Mouse (Mus musculus): ENCODE results near the gene Ctnnbip1. TPM values are rescaled to one million over a fixed set of nuclear protein-coding genes. Genes with fewer than 3 reads are reported as not detected.

Ctnnbip1 gene
- polyA plus RNA-seq, 1 experiment from 2014 or later = 59.7 TPM

- Histone ChIP-seq H3K27me3 (ENCODE audit: control insufficient read depth, insufficient read depth, low read depth, low read length) (no peaks in the 10 kb centered on the region), H3K36me3 (ENCODE audit: control insufficient read depth, insufficient read depth, low read length) (no peaks in the 10 kb centered on the region), H3K4me1 (replicated peaks; ENCODE audit: control insufficient read depth, insufficient read depth, low read length) (peaks cover 14% of the 10 kb centered on the region), H3K4me2 (ENCODE audit: low read depth, low read length) (no peak overlapping the region), H3K27ac (ENCODE audit: low read length) (peak overlapping the region; percentile 72), H3K9ac (ENCODE audit: low read length) (no peak overlapping the region), H3K4me3 (ENCODE audit: low read length) (no peak overlapping the region), H3K9me3 (ENCODE audit: control insufficient read depth, low read length) (no peaks in the 10 kb centered on the region)
- ATAC-seq (ENCODE audit: low read depth) = peak; percentile 79
- WGBS = 41% methylated on average over 6 of the region's 6 CpGs
These were observed 6.8 kb upstream of the Ctnnbip1 start for GRCm38 (mm10) chr4:149511221-149511646.

- Histone ChIP-seq H3K27ac (ENCODE audit: low read length) (no peak overlapping the region), H3K4me3 (ENCODE audit: low read length) (no peak overlapping the region), H3K36me3 (ENCODE audit: control insufficient read depth, insufficient read depth, low read length) (no peaks in the 10 kb centered on the region), H3K27me3 (ENCODE audit: control insufficient read depth, insufficient read depth, low read depth, low read length) (no peaks in the 10 kb centered on the region), H3K9me3 (ENCODE audit: control insufficient read depth, low read length) (no peaks in the 10 kb centered on the region), H3K4me2 (ENCODE audit: low read depth, low read length) (no peak overlapping the region), H3K9ac (ENCODE audit: low read length) (no peak overlapping the region), H3K4me1 (replicated peaks; ENCODE audit: control insufficient read depth, insufficient read depth, low read length) (peaks cover 14% of the 10 kb centered on the region)
- WGBS = 37% methylated on average over 7 of the region's 7 CpGs
- ATAC-seq (ENCODE audit: low read depth) = peak; percentile 13; the same call in 1 of the 2 replicates
These were observed 6.0 kb upstream of the Ctnnbip1 start for GRCm38 (mm10) chr4:149512072-149512471.

- H3K9me3 ChIP-seq (ENCODE audit: control insufficient read depth, low read length) = no peaks in the 10 kb centered on the region
- H3K36me3 ChIP-seq (ENCODE audit: control insufficient read depth, insufficient read depth, low read length) = no peaks in the 10 kb centered on the region
- no peak overlapping the region for H3K4me3 ChIP-seq (ENCODE audit: low read length)
- H3K4me2 ChIP-seq (ENCODE audit: low read depth, low read length) = no peak overlapping the region
- 85% methylated on average over 5 of the region's 5 CpGs for WGBS
- no peak overlapping the region for H3K9ac ChIP-seq (ENCODE audit: low read length)
- no peak for ATAC-seq (ENCODE audit: low read depth)
- peaks cover 21% of the 10 kb centered on the region for H3K4me1 ChIP-seq (replicated peaks; ENCODE audit: control insufficient read depth, insufficient read depth, low read length)
- H3K27ac ChIP-seq (ENCODE audit: low read length) = no peak overlapping the region
- no peaks in the 10 kb centered on the region for H3K27me3 ChIP-seq (ENCODE audit: control insufficient read depth, insufficient read depth, low read depth, low read length)
These were observed 2.3 kb upstream of the Ctnnbip1 start for GRCm38 (mm10) chr4:149515706-149516105.

- H3K4me2 ChIP-seq (ENCODE audit: low read depth, low read length) = peak overlapping the region; percentile 90
- WGBS = 3% methylated on average over 49 of the region's 52 CpGs
- no peaks in the 10 kb centered on the region for H3K9me3 ChIP-seq (ENCODE audit: control insufficient read depth, low read length)
- no peak for ATAC-seq (ENCODE audit: low read depth)
- no peaks in the 10 kb centered on the region for H3K36me3 ChIP-seq (ENCODE audit: control insufficient read depth, insufficient read depth, low read length)
- peak overlapping the region; percentile 80 for H3K4me3 ChIP-seq (ENCODE audit: low read length)
- peaks cover 7% of the 10 kb centered on the region for H3K4me1 ChIP-seq (replicated peaks; ENCODE audit: control insufficient read depth, insufficient read depth, low read length)
- H3K9ac ChIP-seq (ENCODE audit: low read length) = peak overlapping the region; percentile 86
- H3K27ac ChIP-seq (ENCODE audit: low read length) = peak overlapping the region; percentile 30; the same call in 1 of the 2 replicates
- no peaks in the 10 kb centered on the region for H3K27me3 ChIP-seq (ENCODE audit: control insufficient read depth, insufficient read depth, low read depth, low read length)
These were observed 550 bp downstream of the Ctnnbip1 start for GRCm38 (mm10) chr4:149518351-149519220.

GRCm38 (mm10) chr4:149521258-149521657, 3.2 kb downstream of the Ctnnbip1 start:
- Histone ChIP-seq H3K36me3 (ENCODE audit: control insufficient read depth, insufficient read depth, low read length) (no peaks in the 10 kb centered on the region), H3K4me1 (replicated peaks; ENCODE audit: control insufficient read depth, insufficient read depth, low read length) (peaks cover 14% of the 10 kb centered on the region), H3K27ac (ENCODE audit: low read length) (no peak overlapping the region), H3K4me2 (ENCODE audit: low read depth, low read length) (no peak overlapping the region), H3K9ac (ENCODE audit: low read length) (no peak overlapping the region), H3K27me3 (ENCODE audit: control insufficient read depth, insufficient read depth, low read depth, low read length) (no peaks in the 10 kb centered on the region), H3K4me3 (ENCODE audit: low read length) (no peak overlapping the region), H3K9me3 (ENCODE audit: control insufficient read depth, low read length) (no peaks in the 10 kb centered on the region)
- no peak for ATAC-seq (ENCODE audit: low read depth)
- WGBS = 60% methylated on average over 10 of the region's 10 CpGs

DNA sequence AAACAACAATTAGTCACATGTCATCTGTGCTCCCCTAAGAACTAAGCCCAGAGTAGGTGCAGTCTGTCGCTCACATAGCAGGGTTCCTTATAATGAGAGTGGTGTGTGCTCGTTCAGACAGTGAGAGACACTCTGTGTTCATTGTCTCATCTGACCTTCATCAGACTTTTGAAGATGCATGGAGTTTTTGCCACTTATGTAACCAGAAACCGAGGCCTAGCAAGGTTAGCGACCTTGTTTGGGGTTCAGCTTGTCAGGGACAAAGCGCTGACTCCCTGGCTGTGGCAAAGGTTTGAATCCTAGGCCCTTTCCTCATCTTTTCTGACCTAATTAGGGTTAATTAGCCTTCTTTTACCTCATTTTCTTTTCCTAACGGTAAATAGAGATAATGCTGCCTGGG, 5.9 kb downstream of the Ctnnbip1 start:
- Histone ChIP-seq H3K27ac (ENCODE audit: low read length) (no peak overlapping the region), H3K36me3 (ENCODE audit: control insufficient read depth, insufficient read depth, low read length) (no peaks in the 10 kb centered on the region), H3K4me1 (replicated peaks; ENCODE audit: control insufficient read depth, insufficient read depth, low read length) (peaks cover 16% of the 10 kb centered on the region), H3K9ac (ENCODE audit: low read length) (no peak overlapping the region), H3K27me3 (ENCODE audit: control insufficient read depth, insufficient read depth, low read depth, low read length) (no peaks in the 10 kb centered on the region), H3K9me3 (ENCODE audit: control insufficient read depth, low read length) (no peaks in the 10 kb centered on the region), H3K4me3 (ENCODE audit: low read length) (no peak overlapping the region), H3K4me2 (ENCODE audit: low read depth, low read length) (no peak overlapping the region)
- no peak for ATAC-seq (ENCODE audit: low read depth)
- WGBS = 83% methylated on average over 6 of the region's 6 CpGs

- no peak overlapping the region for H3K27ac ChIP-seq (ENCODE audit: low read length)
- no peaks in the 10 kb centered on the region for H3K9me3 ChIP-seq (ENCODE audit: control insufficient read depth, low read length)
- no peak overlapping the region for H3K9ac ChIP-seq (ENCODE audit: low read length)
- no peak overlapping the region for H3K4me2 ChIP-seq (ENCODE audit: low read depth, low read length)
- H3K36me3 ChIP-seq (ENCODE audit: control insufficient read depth, insufficient read depth, low read length) = no peaks in the 10 kb centered on the region
- no peak for ATAC-seq (ENCODE audit: low read depth)
- H3K27me3 ChIP-seq (ENCODE audit: control insufficient read depth, insufficient read depth, low read depth, low read length) = no peaks in the 10 kb centered on the region
- WGBS = 90% methylated on average over 4 of the region's 4 CpGs
- H3K4me3 ChIP-seq (ENCODE audit: low read length) = no peak overlapping the region
- H3K4me1 ChIP-seq (replicated peaks; ENCODE audit: control insufficient read depth, insufficient read depth, low read length) = peaks cover 15% of the 10 kb centered on the region
These were observed 7.1 kb downstream of the Ctnnbip1 start for GRCm38 (mm10) chr4:149525170-149525569.

- Histone ChIP-seq H3K36me3 (ENCODE audit: control insufficient read depth, insufficient read depth, low read length) (no peaks in the 10 kb centered on the region), H3K27me3 (ENCODE audit: control insufficient read depth, insufficient read depth, low read depth, low read length) (no peaks in the 10 kb centered on the region), H3K4me1 (replicated peaks; ENCODE audit: control insufficient read depth, insufficient read depth, low read length) (peaks cover 15% of the 10 kb centered on the region), H3K4me3 (ENCODE audit: low read length) (no peak overlapping the region), H3K4me2 (ENCODE audit: low read depth, low read length) (no peak overlapping the region), H3K27ac (ENCODE audit: low read length) (no peak overlapping the region), H3K9ac (ENCODE audit: low read length) (no peak overlapping the region), H3K9me3 (ENCODE audit: control insufficient read depth, low read length) (no peaks in the 10 kb centered on the region)
- ATAC-seq (ENCODE audit: low read depth) = no peak
- WGBS = 65% methylated on average over 6 of the region's 6 CpGs
These were observed 7.8 kb downstream of the Ctnnbip1 start for GRCm38 (mm10) chr4:149525811-149526210.

GRCm38 (mm10) chr4:149526330-149526729, 8.3 kb downstream of the Ctnnbip1 start:
- WGBS = 32% methylated on average over 7 of the region's 7 CpGs
- H3K9me3 ChIP-seq (ENCODE audit: control insufficient read depth, low read length) = no peaks in the 10 kb centered on the region
- H3K36me3 ChIP-seq (ENCODE audit: control insufficient read depth, insufficient read depth, low read length) = no peaks in the 10 kb centered on the region
- no peak overlapping the region for H3K4me3 ChIP-seq (ENCODE audit: low read length)
- H3K4me1 ChIP-seq (replicated peaks; ENCODE audit: control insufficient read depth, insufficient read depth, low read length) = peaks cover 15% of the 10 kb centered on the region
- no peak overlapping the region for H3K4me2 ChIP-seq (ENCODE audit: low read depth, low read length)
- ATAC-seq (ENCODE audit: low read depth) = peak; percentile 64
- no peak overlapping the region for H3K9ac ChIP-seq (ENCODE audit: low read length)
- H3K27ac ChIP-seq (ENCODE audit: low read length) = no peak overlapping the region
- no peaks in the 10 kb centered on the region for H3K27me3 ChIP-seq (ENCODE audit: control insufficient read depth, insufficient read depth, low read depth, low read length)
